ENCODE assay signal across 21 mouse cellular contexts in the genomic region with DNA sequence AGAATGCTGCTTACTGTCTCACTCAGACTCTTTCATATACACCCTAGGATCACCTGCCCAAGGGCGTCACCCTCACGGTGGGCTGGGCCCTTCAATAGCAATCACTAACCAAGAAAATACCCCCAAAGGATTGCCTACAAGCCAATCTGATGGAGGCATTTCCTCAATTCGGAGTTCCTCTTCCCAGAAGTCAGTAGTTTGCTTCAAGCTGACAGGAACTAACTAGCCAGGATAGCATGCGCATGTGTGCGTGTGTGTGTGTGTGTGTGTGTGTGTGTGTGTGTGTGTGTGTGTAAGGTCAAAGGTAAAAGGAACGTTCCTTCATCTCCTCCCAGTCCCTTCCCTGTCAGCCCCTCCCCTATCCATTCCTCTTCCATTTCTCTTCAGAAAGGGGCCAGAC.
DNase-seq lines count a peak whose midpoint lies in the region; ATAC-seq lines count a peak whose summit lies in the region.
"Had no signal": no experiment of that assay in that cellular context is flagged by ENCODE, and none has a peak within 500 bp of the region (broad histone marks: within the 10 kb centered on the region; RNA-seq: fewer than 3 reads in every experiment).

No protein-coding gene starts in this region.

- ATAC-seq in forebrain, embryonic 11.5 days (replicated peaks; ENCODE audit: low FRiP score) = no peak
- no peak for ATAC-seq in midbrain, embryonic 14.5 days (ENCODE audit: low FRiP score, low TSS enrichment)
- peak; percentile 59 for ATAC-seq in granulocyte monocyte progenitor cell, adult 5-6 weeks (replicated peaks; ENCODE audit: poor library complexity, severe bottlenecking)
- ATAC-seq: activated CD4-positive, CD25-positive, alpha-beta regulatory T cell, adult 4 months; CD4-positive, CD25-positive, alpha-beta regulatory T cell, adult 4 months; intestine, embryonic 16.5 days had no signal

- no peak overlapping the region for H3K4me3 ChIP-seq in forebrain, embryonic 10.5 days
- H3K4me3 ChIP-seq in forebrain, embryonic 11.5 days (ENCODE audit: low read depth, low read length) = no peak overlapping the region
- no peak overlapping the region for H3K4me3 ChIP-seq in midbrain, embryonic 10.5 days
- H3K4me3 ChIP-seq in midbrain, embryonic 14.5 days (replicated peaks; ENCODE audit: low read depth, low read length) = no peak overlapping the region
- H3K4me3 ChIP-seq: heart, adult 2 months; heart, embryonic 15.5 days had no signal

- no peak overlapping the region for H3K4me2 ChIP-seq in forebrain, embryonic 11.5 days (ENCODE audit: low read depth, low read length, severe bottlenecking)
- H3K4me2 ChIP-seq in midbrain, embryonic 14.5 days (ENCODE audit: low read length) = no peak overlapping the region
- H3K4me2 ChIP-seq: heart, embryonic 11.5 days; heart, embryonic 15.5 days; hindbrain, embryonic 14.5 days had no signal

- H3K27ac ChIP-seq in forebrain, embryonic 10.5 days = peak overlapping the region; percentile 65
- H3K27ac ChIP-seq in forebrain, embryonic 11.5 days (ENCODE audit: low read depth, low read length) = no peak overlapping the region
- peak overlapping the region; percentile 7; the same call in 1 of the 2 replicates for H3K27ac ChIP-seq in midbrain, embryonic 10.5 days (replicated peaks)
- H3K27ac ChIP-seq in midbrain, embryonic 14.5 days (replicated peaks; ENCODE audit: low read depth, low read length) = no peak overlapping the region
- H3K27ac ChIP-seq: heart, adult 2 months; heart, embryonic 15.5 days; hindbrain, embryonic 14.5 days had no signal

- H3K9me3 ChIP-seq in forebrain, embryonic 10.5 days = no peaks in the 10 kb centered on the region; the same call in 1 of the 2 replicates
- H3K9me3 ChIP-seq in forebrain, embryonic 11.5 days (ENCODE audit: control insufficient read depth, low read length) = no peaks in the 10 kb centered on the region
- H3K9me3 ChIP-seq in midbrain, embryonic 10.5 days (replicated peaks) = no peaks in the 10 kb centered on the region
- 0 out of 2 replicates have a peak, but pooled peaks cover 3% of the 10 kb centered on the region for H3K9me3 ChIP-seq in midbrain, embryonic 14.5 days (ENCODE audit: control insufficient read depth, low read length)
- H3K9me3 ChIP-seq: heart, embryonic 15.5 days had no signal

- DNase-seq in forebrain, embryonic 10.5 days (ENCODE audit: extremely low spot score, low spot score) = no peak
- no peak for DNase-seq in forebrain, embryonic 11.5 days (ENCODE audit: low spot score)
- DNase-seq in midbrain, embryonic 10.5 days (ENCODE audit: low spot score) = no peak
- DNase-seq in midbrain, embryonic 14.5 days = no peak
- no peak for DNase-seq in thymus, postnatal 14 days
- DNase-seq in right cerebral cortex, postnatal 4 days = no peak
- DNase-seq: adrenal gland, postnatal 14 days; B cell, adult 2 months; cerebellum, adult 18-20 months; cerebellum, adult 9-11 months; cerebellum, postnatal 36 days; heart, adult 2 months; heart, postnatal 14 days had no signal

- H3K27me3 ChIP-seq in forebrain, embryonic 10.5 days (ENCODE audit: poor library complexity, severe bottlenecking) = no peaks in the 10 kb centered on the region
- no peaks in the 10 kb centered on the region for H3K27me3 ChIP-seq in forebrain, embryonic 11.5 days (ENCODE audit: control insufficient read depth, insufficient read depth, low read length)
- H3K27me3 ChIP-seq in midbrain, embryonic 10.5 days (ENCODE audit: low read depth, poor library complexity, severe bottlenecking) = peaks cover 14% of the 10 kb centered on the region; the same call in 1 of the 2 replicates
- H3K27me3 ChIP-seq in midbrain, embryonic 14.5 days (ENCODE audit: control insufficient read depth, insufficient read depth, low read length) = no peaks in the 10 kb centered on the region
- H3K27me3 ChIP-seq: heart, embryonic 15.5 days had no signal

- no peaks in the 10 kb centered on the region for H3K36me3 ChIP-seq in forebrain, embryonic 10.5 days (replicated peaks)
- no peaks in the 10 kb centered on the region for H3K36me3 ChIP-seq in forebrain, embryonic 11.5 days (ENCODE audit: control insufficient read depth, insufficient read depth, low read length)
- H3K36me3 ChIP-seq in midbrain, embryonic 10.5 days = no peaks in the 10 kb centered on the region
- no peaks in the 10 kb centered on the region for H3K36me3 ChIP-seq in midbrain, embryonic 14.5 days (ENCODE audit: control insufficient read depth, insufficient read depth, low read length)
- H3K36me3 ChIP-seq: G1E; heart, embryonic 15.5 days had no signal

- 90% methylated on average over 6 of the region's 6 CpGs for WGBS in forebrain, embryonic 10.5 days
- WGBS in forebrain, embryonic 11.5 days = 91% methylated on average over 6 of the region's 6 CpGs
- 88% methylated on average over 6 of the region's 6 CpGs for WGBS in midbrain, embryonic 10.5 days
- WGBS in midbrain, embryonic 14.5 days = 84% methylated on average over 6 of the region's 6 CpGs

- H3K9ac ChIP-seq in forebrain, embryonic 11.5 days (ENCODE audit: low read length) = no peak overlapping the region
- no peak overlapping the region for H3K9ac ChIP-seq in midbrain, embryonic 14.5 days (replicated peaks; ENCODE audit: low read length)
- H3K9ac ChIP-seq: heart, embryonic 15.5 days; hindbrain, embryonic 14.5 days had no signal

- peaks cover 42% of the 10 kb centered on the region for H3K4me1 ChIP-seq in forebrain, embryonic 10.5 days
- peaks cover 8% of the 10 kb centered on the region; the same call in 1 of the 2 replicates for H3K4me1 ChIP-seq in forebrain, embryonic 11.5 days (replicated peaks; ENCODE audit: control insufficient read depth, insufficient read depth, low read length)
- H3K4me1 ChIP-seq in midbrain, embryonic 10.5 days = peaks cover 38% of the 10 kb centered on the region
- peaks cover 17% of the 10 kb centered on the region; the same call in 1 of the 2 replicates for H3K4me1 ChIP-seq in midbrain, embryonic 14.5 days (ENCODE audit: control insufficient read depth, insufficient read depth, low read length)
- H3K4me1 ChIP-seq: heart, embryonic 15.5 days had no signal

Comparison
In these comparisons a context has a peak if more than half of its experiments do, and no peak if none do; other contexts are left out.
1. H3K27ac ChIP-seq: peak in forebrain, embryonic 10.5 days (single experiment) and midbrain, embryonic 10.5 days (single experiment); none in forebrain, embryonic 11.5 days (single experiment) and midbrain, embryonic 14.5 days (single experiment).